Mouse (Mus musculus): Measurements from ENCODE around the gene Vmn2r26. TPM values are rescaled to one million over a fixed set of nuclear protein-coding genes. Genes with fewer than 3 reads are reported as not detected.

The Vmn2r26 gene
- not detected in 2 replicates for polyA plus RNA-seq (2012; rRNA removed)

DNA sequence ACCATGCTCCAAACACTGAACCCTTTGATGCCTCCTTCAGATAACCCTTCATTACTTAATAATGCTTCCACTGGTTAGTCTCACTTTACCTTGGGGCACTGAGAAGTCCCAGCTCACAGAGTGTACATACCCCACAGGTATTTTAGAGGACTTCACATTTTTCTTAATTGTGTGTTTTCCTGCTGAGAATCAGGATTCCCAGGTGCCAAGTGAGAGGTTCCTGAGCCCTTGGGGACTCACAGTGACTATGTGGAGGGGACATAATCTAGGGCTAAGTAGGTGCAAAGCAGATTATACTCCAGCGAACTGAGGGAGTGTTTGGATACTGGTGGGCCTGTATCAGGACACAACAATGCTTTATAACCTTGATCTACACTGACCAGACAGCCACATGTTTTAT is at the start of gene Vmn2r26:
Gene Vmn2r26, plus strand, starts transcription at position 301 of the 400 bp plus-strand sequence.

Other genes starting within 250 kb of the Vmn2r26 start
- not detected in 2 replicates for gene Vmn2r24, start 245.7 kb upstream of the Vmn2r26 start, polyA plus RNA-seq (2012; rRNA removed)
- not detected in 2 replicates for gene Vmn2r25, start 171.1 kb upstream of the Vmn2r26 start, polyA plus RNA-seq (2012; rRNA removed)
- gene Vmn2r27, start 207.3 kb downstream of the Vmn2r26 start, polyA plus RNA-seq (2012; rRNA removed): not detected in 2 replicates

Data from stomach, adult 2 months (tissue).